Mouse (Mus musculus) gonadal fat pad, adult 2 months (tissue): ENCODE measurements around the gene Mia3. TPM values are rescaled to one million over a fixed set of nuclear protein-coding genes. Genes with fewer than 3 reads are reported as not detected.
"Not testable (repeated sequence)": the region's sequence is repeated elsewhere in the genome, so short reads cannot be mapped to it uniquely, and the experiment has no call there.

ENCODE experiments used
- DNase-seq: peaks from one replicate; pipeline ENCODE4 v3.0.0-alpha.2; 2012; ENCODE audit warnings: low read depth
- polyA plus RNA-seq: library from polyadenylated mRNA; depleted of rRNA; stranded (reverse); fragments of >200 nt; gene quantifications from 2 replicates; pipeline ENCODE4 v1.2.3, GENCODE M21; 2012

Gene Mia3
- polyA plus RNA-seq, 1 experiment: 123 TPM

DNA sequence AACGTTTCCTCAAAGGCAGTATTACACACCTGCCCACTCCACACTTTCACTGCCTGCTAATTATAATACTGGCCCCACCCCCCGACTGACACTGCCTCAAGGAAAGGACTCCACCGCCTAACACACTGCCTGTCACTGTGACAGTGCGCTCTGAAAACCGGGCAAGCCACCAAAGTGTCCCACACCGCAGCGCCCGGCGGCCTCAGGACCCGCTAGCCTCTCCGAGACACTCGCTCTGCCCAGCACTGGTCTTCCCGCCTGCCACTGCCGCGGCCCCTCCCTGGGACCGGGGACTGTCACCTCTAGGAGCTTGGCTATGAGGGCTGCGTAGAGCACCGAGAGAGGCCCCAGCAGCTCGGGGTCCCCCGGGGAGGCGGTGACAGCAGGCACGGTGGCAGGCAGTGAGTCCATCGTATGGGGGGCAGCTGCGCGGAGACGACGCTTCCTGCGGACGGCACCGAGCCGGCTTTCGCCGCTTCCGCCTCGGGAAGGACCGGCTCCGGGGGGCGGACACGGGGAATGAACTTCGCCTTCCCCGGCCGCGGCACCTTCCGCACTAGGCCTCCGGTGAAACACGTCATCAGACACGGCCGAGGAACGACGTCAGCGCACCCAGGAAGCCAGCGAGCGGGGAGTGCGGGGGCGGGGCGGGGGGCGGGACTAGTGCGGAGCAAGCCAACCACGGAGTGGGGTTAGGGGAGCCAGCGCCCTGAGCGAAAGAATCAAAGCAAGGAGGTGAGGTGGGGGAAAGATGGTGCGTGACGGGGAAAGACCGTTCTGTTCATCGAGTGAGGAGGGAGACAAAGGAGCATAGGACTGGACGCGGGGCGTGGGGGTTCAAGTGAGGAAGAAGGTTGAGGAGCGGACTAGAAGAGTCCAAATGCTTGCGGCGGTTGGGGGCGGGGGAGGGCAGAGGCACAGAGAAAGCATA is 24.2 kb downstream of the Mia3 start:
- peak; percentile 45 for DNase-seq

DNA sequence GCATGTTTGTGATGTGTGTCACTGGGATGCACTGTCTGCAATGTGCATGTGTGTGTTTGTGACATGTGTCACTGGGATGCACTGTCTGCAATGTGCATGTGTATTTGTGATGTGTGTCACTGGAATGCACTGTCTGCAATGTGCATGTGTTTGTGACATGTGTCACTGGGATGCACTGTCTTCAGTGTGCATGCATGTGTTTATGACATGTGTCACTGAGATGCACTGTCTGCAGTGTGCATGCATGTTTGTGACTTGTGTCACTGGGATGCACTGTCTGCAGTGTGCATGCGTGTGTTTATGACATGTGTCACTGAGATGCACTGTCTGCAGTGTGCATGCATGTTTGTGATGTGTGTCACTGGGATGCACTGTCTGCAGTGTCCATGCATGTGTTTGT is 26.5 kb downstream of the Mia3 start:
- not testable (repeated sequence) for DNase-seq

- DNase-seq: no peak
Measured at GRCm38 (mm10) chr1:183327171-183327570, 42.2 kb downstream of the Mia3 start.

DNA sequence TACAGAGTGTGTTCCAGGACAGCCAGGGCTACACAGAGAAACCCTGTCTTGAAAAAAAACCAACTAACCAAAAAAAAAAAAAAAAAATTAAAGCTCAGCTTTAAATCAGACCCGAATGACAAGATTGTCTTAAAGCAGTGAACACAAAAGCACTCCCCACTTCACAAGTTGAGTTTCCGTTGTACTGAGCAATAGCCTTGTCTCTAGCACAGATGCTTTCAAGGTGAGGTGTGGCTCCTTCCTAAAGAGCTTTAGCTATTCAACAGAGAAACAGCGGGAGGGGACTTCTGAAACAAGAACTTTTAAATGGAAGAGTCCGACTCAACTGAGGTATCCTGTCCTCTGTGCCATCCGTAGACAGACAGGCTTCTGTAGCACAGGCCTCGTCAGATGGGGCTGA is 44.9 kb downstream of the Mia3 start:
- no peak for DNase-seq

- DNase-seq: no peak
Measured at GRCm38 (mm10) chr1:183323923-183324322, 45.4 kb downstream of the Mia3 start.

DNA sequence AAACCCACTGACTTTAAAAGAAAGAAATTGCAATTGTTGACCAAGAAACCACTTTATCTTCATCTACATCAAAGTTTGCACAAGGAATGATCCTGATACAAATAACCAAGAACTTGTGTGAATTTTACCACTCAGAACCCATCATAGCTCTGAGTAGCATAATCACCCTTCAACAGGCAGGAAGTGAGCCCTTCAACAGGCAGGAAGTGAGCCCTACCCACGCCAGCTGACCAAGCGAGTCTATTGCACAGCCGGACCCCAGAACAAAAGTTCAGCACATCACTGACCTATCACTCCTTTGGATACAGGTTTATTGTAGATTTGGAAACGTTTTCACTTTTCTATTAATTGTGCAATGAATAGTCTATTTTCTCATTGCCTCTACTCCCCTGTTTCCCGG is 46.9 kb downstream of the Mia3 start:
- not testable (repeated sequence) for DNase-seq

DNA sequence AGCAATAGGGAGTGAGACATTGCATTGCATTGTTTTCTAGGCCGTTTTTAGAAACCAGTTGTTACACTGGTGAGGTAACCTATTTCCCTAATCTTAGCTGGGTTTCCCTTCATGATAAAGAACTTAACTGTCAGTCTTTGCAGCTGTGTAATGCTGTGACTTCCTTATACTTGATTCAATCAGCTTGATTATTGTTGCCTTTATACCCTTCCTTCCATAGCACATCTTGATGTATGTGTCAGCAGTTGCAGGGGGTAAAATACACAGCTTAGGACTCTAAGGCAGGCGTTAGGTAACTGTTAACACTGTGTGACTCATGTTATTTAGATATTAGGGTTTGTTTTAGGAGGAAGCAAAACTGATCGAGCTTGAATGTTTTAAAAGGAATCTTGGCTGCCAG is 48.6 kb downstream of the Mia3 start:
- DNase-seq: no peak

GRCm38 (mm10) chr1:183315783-183316182 is 53.6 kb downstream of the Mia3 start:
- no peak for DNase-seq

- no peak for DNase-seq
Measured at GRCm38 (mm10) chr1:183312076-183312475, 57.3 kb downstream of the Mia3 start.

DNA sequence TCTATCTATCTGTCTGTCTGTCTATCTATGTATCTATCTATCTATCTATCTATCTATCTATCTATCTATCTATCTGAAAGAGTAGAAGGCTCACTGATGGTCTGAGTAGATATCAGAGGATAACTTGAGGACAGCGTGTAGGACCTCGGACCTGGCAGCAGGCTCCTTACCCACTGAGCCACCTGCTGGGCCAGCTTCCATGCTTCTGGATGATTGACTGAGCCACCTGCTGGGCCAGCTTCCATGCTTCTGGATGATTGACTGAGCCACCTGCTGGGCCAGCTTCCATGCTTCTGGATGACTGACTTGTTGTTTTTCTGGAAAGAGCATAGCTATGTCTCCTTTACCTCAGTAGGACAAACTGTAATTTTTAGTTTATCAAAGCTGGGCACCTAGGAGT is 59.8 kb downstream of the Mia3 start:
- DNase-seq: not testable (repeated sequence)

DNA sequence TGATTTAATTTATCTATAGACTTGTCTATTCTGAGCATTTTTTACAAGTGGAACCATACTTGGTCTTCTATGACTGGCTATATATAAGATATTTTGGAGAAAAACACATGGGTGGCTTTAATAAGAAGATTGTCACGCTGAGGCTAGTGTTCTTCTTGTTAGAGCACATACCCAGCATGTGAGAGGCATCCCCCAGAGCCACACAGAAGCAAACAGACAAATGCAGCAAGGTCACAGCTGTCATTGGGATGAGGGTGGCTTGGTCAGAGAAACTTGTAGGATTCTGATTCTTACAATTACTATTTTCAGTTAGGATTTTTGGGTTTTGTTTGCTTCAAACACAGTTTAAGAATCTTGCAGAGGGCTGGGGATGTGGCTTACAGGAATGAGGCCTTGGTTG is 60.9 kb downstream of the Mia3 start:
- DNase-seq: no peak

GRCm38 (mm10) chr1:183307555-183307954 is 61.8 kb downstream of the Mia3 start:
- no peak for DNase-seq

DNA sequence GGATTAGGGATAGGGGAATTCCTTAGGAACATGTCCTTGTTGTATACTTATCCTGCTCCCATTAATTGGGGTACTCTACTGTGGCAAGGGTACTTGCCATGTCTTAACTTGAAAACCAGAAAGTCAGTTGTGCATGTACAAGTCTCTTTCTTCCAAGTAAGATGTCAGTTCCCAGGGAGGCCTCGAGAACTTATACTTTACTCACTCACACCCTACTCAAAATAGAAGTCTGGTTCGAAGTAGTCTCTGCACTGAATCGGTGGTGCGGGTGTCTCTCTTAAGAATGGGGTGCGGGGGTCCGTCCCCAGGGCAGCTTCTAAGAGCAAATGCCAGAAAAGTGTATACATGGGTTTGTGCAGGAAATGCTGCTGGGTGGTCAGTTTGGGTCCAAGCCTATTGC is 70.2 kb downstream of the Mia3 start:
- DNase-seq: peak; percentile 96

- no peak for DNase-seq
Measured at GRCm38 (mm10) chr1:183297886-183298489, 71.4 kb downstream of the Mia3 start.

DNA sequence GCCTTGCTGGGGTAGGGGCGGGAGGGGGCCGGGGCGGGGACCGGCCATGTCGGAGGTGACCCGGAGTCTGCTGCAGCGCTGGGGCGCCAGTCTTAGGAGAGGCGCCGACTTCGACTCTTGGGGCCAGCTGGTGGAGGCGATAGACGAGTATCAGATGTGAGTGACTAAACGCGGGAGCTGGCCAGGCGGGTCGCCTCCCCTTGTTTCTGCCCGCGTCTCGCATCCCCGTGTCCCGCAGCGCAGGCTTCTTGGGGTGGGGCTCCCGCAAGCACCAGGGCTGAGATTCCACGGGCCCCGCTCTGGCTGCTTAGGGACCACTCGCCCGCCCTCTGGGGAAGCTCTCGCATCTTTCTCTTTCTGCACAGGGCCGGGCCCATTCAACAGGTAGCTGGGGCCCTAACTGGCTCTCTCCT is 71.9 kb downstream of the Mia3 start:
- no peak for DNase-seq

GRCm38 (mm10) chr1:183296877-183297383 is 72.4 kb downstream of the Mia3 start, which contains the start of gene Brox:
Gene Brox (minus strand): TSS chr1:183297269.
- DNase-seq: peak; percentile 34

DNA sequence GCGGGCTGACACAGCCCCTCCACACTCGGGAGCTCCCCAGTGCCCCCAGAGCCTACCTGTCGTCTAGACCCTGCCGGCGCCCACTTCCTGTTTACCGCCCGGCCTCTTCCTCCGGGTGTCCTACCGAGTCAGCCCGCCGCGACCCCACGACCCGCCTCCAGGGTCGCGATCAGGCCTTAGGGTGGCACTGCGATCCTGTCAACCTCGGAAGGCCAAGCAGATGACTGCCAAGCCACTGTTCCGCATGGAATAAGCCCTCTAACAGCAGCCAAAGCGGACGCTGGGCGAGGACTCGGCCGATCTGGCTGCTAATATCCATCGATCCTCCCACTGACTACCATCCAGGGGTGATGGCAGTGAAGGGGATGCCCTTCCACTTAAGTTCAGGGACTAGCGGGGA is 72.9 kb downstream of the Mia3 start, which contains the start of gene Aida:
Aida (plus strand) TSS at position 126 of the 400 bp plus-strand sequence.
- no peak for DNase-seq

- DNase-seq: no peak
Measured at GRCm38 (mm10) chr1:183289576-183289975, 79.8 kb downstream of the Mia3 start.

DNA sequence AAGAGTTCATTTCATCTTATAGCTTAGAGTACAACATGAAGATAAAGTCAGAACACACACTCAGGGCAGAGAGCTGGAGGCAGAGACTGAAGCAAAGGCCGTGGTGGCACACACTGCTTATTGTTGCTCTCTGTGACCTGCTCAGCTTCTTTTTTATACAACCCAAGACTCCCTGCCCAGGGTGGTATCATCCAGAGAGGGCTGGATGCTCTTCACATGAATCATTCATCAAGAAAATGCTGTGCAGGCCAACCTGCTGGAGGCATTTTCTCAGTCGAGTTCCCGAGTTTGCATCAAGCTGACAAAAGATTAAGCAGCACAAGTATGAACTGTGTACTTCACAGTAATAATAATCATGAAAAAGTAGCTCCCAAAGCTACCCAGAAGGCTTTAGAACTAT is 81.0 kb downstream of the Mia3 start:
- DNase-seq: no peak
